Mouse (Mus musculus): ENCODE data around the gene Pars2. TPM values are rescaled to one million over a fixed set of nuclear protein-coding genes. Genes with fewer than 3 reads are reported as not detected.

Gene Pars2
- total RNA-seq (2021) = 6.3 and 8.6 TPM in 2 replicates
- long read RNA-seq, experiment 1, transcript Pars2-201 (2 exons, 2,191 nt) = major isoform, 7 of 14 reads
- long read RNA-seq, experiment 1, partial matches to known transcripts = 0 of 14 reads
- long read RNA-seq, experiment 1, other reads (novel, unspliced or antisense) = 2 of 14 reads
- long read RNA-seq, experiment 2, transcript Pars2-201 (2 exons, 2,191 nt) = major isoform, 9 of 18 reads
- long read RNA-seq, experiment 2, transcript Pars2-203 (2 exons, 502 nt) = major isoform, 9 of 18 reads
- long read RNA-seq, experiment 2, partial matches to known transcripts = 0 of 18 reads
- long read RNA-seq, experiment 2, other reads (novel, unspliced or antisense) = 0 of 18 reads

DNA sequence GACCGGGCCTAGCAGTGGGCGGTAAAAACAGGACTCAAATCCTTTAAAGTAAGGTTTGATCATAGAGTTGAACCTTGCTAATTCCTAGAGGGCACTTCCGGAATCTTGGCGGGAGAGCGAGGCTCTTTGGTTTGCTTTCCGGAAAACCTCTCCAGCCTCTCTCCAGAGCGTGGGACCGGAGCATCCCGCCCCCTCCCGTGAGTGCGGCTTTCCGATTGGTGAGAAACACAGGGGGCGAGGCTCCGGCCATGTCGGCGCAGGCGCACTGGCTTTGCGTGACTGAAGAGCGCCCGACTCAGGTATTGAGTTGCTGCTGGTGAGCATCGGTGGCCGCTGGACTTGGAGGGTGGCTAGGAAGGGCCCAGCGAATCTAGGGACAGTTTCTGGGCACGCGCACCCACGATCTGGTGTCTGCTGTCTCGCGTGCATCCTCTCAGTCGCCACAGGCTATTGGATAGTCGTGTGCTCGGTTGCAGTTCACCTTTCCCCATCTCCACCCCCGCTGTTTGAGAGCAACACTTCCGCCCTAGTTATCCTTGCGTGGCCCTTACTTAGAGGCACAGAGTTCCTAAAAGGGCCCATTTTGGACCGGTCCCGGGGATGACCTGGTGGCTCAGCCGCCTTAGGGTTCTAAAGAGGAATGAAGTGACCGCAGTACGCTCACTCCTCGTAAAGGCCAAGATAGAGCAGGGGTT, at the start of gene Pars2:
Gene Pars2, plus strand, starts transcription at position 237 of the 695 bp plus-strand sequence.
- DNase-seq = peak; percentile 99

DNA sequence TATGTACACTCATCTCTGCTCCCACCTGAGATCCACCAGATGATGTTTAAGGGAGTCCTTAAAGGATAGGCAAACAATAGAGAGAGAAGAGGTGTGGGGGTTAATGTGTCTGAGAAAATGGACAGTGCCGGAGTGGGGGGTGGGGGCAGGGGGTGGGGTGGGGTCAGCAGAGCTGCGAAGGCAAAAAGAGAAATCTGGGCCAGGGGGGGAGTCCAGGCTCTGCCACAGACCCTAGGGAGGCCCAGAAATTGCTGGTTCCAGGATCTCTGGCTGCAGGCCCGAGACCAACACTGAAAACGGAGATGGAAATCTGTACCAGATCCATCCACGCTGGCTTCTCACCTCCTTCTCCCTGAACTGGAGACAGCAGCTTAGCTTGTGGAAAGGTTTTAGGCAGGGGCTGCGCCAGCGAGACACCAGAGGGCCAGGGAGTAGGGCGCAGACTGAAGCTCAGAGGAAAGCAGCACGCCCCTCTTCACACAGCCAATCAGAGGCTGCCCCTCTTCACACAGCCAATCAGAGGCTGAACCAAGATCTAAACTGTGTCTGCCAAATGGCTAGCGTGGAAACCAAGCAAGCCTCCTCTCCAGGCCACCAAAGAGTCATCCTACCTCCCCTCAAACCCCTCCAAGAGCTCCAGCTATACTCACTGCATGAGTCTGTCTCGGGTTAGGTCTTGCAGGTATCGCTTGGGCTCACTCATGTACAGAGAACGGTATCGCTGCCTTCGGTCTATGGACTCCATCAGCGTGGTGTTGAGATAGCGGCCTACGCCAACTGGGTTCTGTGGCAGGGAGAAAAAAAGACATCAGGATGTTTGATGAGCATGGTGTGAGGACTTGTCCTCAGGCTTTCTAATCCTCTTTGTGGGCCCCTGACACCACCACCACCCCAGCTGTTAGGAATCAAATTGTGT, 44.0 kb upstream of the Pars2 start:
- no peak for DNase-seq

GRCm38 (mm10) chr4:106607905-106608304, 43.0 kb upstream of the Pars2 start:
- no peak for DNase-seq

DNA sequence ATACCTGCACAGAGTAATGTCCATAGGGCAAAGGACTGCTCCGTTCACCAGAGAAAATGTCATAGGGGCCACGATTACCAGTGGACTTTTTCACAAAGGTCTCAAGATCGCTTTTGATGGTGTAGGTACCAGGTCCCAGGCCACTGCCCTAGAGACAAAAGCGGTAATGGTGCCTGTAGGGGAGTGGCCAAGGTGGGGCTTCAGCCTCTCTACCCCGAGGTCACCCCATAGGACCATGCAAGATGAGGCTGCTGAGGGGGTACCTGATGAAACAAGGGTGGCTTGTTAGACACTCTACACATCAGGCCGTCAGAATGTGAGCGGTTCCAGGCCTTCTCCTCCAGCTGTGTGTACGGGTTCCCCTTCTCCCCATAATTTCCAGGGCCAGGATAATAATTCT, 37.8 kb upstream of the Pars2 start:
- DNase-seq = no peak

DNA sequence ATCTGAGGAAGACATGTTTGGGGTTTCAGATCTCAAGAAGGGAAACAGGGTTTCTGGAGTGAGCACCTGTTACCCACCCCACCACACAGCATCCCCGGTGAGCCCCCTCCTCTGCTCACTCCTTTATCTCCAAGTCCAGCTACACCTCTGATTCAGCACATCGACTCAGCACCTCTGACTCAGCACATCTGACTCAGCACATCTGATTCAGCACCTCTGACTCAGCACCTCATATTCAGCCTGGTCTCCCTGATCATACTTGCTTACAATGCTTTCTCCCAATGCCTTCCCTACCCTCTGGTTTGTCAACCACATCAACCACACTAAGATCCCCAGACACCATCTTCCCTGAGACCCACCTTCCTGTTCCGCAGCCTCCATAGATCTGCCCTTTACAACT, 37.3 kb upstream of the Pars2 start:
- DNase-seq = peak; percentile 53

DNA sequence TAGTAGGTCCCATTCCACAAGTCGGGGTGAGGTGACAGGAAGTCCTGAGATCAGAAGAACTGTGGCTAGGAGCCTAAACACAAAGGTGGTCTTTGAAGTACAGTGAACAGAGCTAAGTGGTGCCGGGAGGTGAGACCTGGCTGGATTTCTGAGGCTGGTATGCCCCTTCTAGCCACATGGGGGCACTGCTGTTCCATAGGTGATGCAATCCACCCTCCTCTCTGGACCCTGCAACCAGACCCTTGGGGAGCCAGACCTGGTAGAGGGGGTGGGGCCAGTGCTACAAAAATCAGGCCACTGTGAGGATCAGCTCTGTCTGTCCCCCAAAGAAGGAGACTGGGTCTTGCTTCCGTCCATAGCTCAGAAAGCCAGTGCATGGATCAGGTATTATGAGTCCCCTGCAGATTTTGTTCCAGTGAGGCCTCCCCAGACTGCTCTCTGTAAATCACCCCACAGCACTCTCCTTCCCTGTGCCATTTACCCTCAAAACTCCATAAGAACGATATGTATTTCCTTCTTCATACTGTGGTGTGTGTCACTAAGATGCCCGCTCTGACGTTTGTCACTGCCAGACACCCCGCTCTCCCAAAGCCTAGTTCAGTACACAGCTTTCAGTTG, 36.6 kb upstream of the Pars2 start:
- peak; percentile 80 for DNase-seq

DNA sequence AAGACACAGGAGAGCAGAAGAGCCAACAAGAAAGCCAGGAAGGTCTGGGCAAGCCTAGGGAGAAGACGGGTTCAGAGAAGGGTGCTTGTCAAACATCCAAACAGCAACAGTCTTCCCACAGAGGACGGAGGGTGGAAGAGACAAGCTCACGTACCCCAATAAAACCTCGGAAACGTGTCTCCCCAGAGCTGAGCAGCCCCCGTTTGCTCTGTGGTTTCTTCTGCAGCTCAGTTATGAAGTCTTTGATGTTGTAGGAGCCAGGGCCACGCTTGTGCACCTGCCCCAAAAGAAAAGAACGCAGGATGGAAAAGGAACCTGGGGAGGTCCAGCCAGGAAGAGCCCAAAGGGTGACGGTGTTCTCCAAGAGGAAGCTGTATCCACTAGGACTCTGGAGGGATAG, 36.0 kb upstream of the Pars2 start:
- DNase-seq = no peak

- DNase-seq = no peak
Measured at GRCm38 (mm10) chr4:106615637-106616036, 35.2 kb upstream of the Pars2 start.

DNA sequence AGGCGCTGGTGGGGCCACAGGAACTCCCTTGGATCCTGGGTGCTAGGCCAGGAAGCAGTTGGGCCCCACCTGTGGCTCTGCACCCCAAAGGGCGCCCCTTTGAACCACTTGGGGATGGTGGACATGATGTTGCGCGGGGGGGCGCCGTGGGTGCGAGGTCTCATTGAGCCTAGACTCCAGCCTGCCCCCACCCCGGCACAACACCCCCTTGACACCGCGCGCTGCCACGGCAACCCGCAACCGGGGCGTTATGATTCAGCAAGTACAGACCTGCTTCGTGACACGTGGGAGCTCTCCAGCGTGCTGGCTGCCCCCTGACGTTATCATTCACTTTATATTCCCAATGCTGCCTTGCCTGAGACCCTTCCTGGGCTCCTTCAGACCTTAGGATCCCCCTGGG, 33.8 kb upstream of the Pars2 start, which contains the start of gene Lexm:
Gene Lexm, minus strand, starts transcription at position 186 of the 400 bp plus-strand sequence.
- DNase-seq = peak; percentile 53

- DNase-seq = no peak
Measured at GRCm38 (mm10) chr4:106618898-106619297, 32.0 kb upstream of the Pars2 start.

DNA sequence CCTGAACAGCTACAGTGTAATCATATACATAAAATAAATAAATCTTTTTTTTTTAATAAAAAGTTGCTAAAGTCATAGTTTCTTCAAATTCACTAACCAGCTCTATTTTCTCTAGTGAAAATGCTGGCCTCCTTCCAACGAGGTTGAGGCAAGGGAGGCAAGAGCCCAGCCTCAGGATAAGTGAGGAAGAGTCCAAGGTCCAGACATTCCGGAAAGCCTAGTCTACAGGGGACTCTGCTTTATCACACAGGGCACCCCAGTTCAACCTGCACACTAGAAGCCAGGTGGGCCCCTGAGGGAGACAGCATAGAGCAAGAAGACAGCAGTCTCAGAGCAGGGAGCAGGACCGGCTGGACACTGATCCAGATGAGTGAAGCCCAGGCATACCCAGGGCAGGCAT, 29.4 kb upstream of the Pars2 start:
- no peak for DNase-seq

DNA sequence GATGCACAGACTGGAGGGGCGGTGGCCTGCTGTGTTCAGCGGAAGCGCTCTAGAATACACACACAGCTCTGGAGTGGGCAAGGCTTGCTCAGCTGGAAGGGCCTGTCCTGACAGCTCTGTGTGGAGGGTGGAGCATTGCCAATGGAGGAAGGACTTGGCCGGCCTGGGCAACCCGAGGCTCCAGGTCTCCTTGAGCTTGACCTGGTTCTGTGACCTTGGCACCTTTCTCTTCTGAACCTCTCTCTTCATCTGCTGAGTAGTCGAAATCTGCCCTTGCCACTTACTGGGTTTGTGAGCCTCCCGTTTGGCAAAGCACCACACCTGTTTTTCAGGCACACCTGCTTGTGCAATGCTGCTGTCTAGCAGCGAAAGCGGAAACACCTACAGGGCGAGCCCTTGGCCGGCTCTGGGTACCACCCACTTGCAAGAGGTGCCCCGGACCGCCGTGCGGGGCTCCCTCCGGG, 28.8 kb upstream of the Pars2 start, which contains the start of gene Ttc22:
Gene Ttc22, plus strand, starts transcription at position 403 of the 464 bp plus-strand sequence.
- DNase-seq = peak; percentile 49

DNA sequence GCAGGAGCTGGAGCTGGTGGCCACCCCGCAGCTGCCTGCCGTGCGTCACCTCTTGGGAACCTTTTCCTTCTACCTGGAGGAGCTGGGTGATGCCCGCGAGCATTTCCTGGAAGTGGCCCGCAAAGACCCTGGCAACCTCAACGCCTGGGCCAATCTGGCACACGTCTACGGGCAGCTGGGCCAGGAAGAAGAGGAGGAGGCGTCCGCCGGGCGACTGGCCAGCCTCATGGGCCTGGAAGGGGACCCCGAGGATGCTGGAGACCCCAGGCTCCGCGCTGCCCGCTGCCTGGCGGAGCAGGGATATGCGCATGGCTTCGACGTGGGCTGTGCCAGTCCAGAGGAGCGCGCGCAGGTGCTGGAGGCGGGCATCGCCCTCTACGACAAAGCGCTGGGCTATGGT, 28.2 kb upstream of the Pars2 start:
- DNase-seq = no peak

DNA sequence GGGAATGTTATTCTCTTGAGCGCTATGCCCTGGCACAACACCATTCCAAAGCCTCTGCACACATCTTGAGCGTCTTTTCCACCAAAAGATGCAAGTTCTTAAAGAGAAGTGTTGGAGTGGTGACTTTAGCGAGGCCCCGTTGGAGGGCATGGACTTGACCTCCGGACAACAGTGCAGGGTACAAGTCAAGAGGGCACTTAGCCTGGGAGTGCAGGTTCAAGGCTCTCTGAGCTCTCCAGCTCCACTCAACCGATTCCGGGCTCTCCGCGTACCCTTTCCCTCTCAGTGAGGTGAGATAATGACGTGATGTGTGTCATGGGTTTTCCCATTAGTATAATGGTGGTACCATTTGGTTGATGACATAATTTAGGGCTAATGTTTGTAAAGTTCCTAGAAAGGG, 26.6 kb upstream of the Pars2 start:
- DNase-seq = no peak

GRCm38 (mm10) chr4:106627809-106628208, 23.1 kb upstream of the Pars2 start:
- DNase-seq = peak; percentile 59

GRCm38 (mm10) chr4:106628650-106629360, 22.1 kb upstream of the Pars2 start:
- DNase-seq = peak; percentile 14

- no peak for DNase-seq
Measured at GRCm38 (mm10) chr4:106629374-106629773, 21.5 kb upstream of the Pars2 start.

- DNase-seq = peak; percentile 59
Measured at GRCm38 (mm10) chr4:106630333-106631220, 20.3 kb upstream of the Pars2 start.

- DNase-seq = no peak
Measured at GRCm38 (mm10) chr4:106632313-106632712, 18.6 kb upstream of the Pars2 start.
